Mouse (Mus musculus) CH12F3 (cell line): ENCODE data around the gene Serac1.

Experiments
- in situ Hi-C: fragments of 300-500 bp; cut with MboI; formaldehyde crosslinking; loops from 2 replicates; pipeline ENCODE4 v1.14.3; 2020; ENCODE audit warnings: low sequenced_read_pairs

Serac1 gene

GRCm38 (mm10) chr17:6079287-6080122 is at the start of gene Serac1, which contains the start of gene Gtf2h5:
Gene Serac1 (minus strand): TSS chr17:6079741.
Gene Gtf2h5 (plus strand): TSS chr17:6079786.
- in situ Hi-C loops, result no loop called here

- in situ Hi-C loops, result no loop called here
These were observed 48.5 kb upstream of the Serac1 start for GRCm38 (mm10) chr17:6128039-6128438.

GRCm38 (mm10) chr17:6125441-6125840 is 45.9 kb upstream of the Serac1 start:
- in situ Hi-C loops, result no loop called here

GRCm38 (mm10) chr17:6123776-6124175 is 44.2 kb upstream of the Serac1 start:
- in situ Hi-C loops, result no loop called here

GRCm38 (mm10) chr17:6118861-6119260 is 39.3 kb upstream of the Serac1 start:
- in situ Hi-C loops, result no loop called here

GRCm38 (mm10) chr17:6117917-6118316 is 38.4 kb upstream of the Serac1 start:
- in situ Hi-C loops, result no loop called here

GRCm38 (mm10) chr17:6117148-6117725 is 37.7 kb upstream of the Serac1 start:
- in situ Hi-C loops, result no loop called here

- in situ Hi-C loops, result no loop called here
These were observed 35.5 kb upstream of the Serac1 start for GRCm38 (mm10) chr17:6115085-6115484.

GRCm38 (mm10) chr17:6113653-6114052 is 34.1 kb upstream of the Serac1 start:
- in situ Hi-C loops, result no loop called here

GRCm38 (mm10) chr17:6110956-6111355 is 31.4 kb upstream of the Serac1 start:
- in situ Hi-C loops, result no loop called here

- in situ Hi-C loops, result no loop called here
These were observed 28.6 kb upstream of the Serac1 start for GRCm38 (mm10) chr17:6108175-6108574.

GRCm38 (mm10) chr17:6107015-6107601 is 27.6 kb upstream of the Serac1 start:
- in situ Hi-C loops, result no loop called here

GRCm38 (mm10) chr17:6106361-6107014 is 26.9 kb upstream of the Serac1 start, which contains the start of gene Tulp4:
Gene Tulp4 (plus strand): TSS chr17:6106437.
- in situ Hi-C loops, result no loop called here

GRCm38 (mm10) chr17:6103566-6103965 is 24.0 kb upstream of the Serac1 start:
- in situ Hi-C loops, result no loop called here

GRCm38 (mm10) chr17:6102287-6102686 is 22.7 kb upstream of the Serac1 start:
- in situ Hi-C loops, result no loop called here

GRCm38 (mm10) chr17:6097884-6098283 is 18.3 kb upstream of the Serac1 start:
- in situ Hi-C loops, result no loop called here

GRCm38 (mm10) chr17:6095579-6095978 is 16.0 kb upstream of the Serac1 start:
- in situ Hi-C loops, result no loop called here

GRCm38 (mm10) chr17:6091604-6092003 is 12.1 kb upstream of the Serac1 start:
- in situ Hi-C loops, result no loop called here

- in situ Hi-C loops, result no loop called here
These were observed 3.9 kb upstream of the Serac1 start for GRCm38 (mm10) chr17:6083323-6083890.

- in situ Hi-C loops, result no loop called here
These were observed 6.1 kb downstream of the Serac1 start for GRCm38 (mm10) chr17:6073405-6073804.

GRCm38 (mm10) chr17:6069866-6070265 is 9.7 kb downstream of the Serac1 start:
- in situ Hi-C loops, result no loop called here
